Mouse (Mus musculus) embryonic fibroblast, embryonic 13.5 days (primary cell): Measurements from ENCODE around the gene Gm21760. TPM values are rescaled to one million over a fixed set of nuclear protein-coding genes. Genes with fewer than 3 reads are reported as not detected.
"Not testable (repeated sequence)": the region's sequence is repeated elsewhere in the genome, so short reads cannot be mapped to it uniquely, and the experiment has no call there.

ENCODE experiments used
- H3K27ac ChIP-seq: 2 replicates; pipeline ENCODE4 v1.5.1; 2012; ENCODE audit warnings: low read length, control low read depth, inconsistent platforms; ENCODE audit not compliant: insufficient read depth
- H3K4me1 ChIP-seq: 2 replicates; pipeline ENCODE4 v1.6.1; 2011; ENCODE audit warnings: low read length; ENCODE audit not compliant: control insufficient read depth, insufficient read depth
- H3K4me3 ChIP-seq: 2 replicates; pipeline ENCODE4 v1.5.1; 2011; ENCODE audit warnings: mild to moderate bottlenecking, control low read depth, low read length; ENCODE audit not compliant: insufficient read depth
- polyA plus RNA-seq: library from polyadenylated mRNA; stranded (reverse); fragments of >200 nt; gene quantifications from 2 replicates; pipeline ENCODE4 v1.2.4, GENCODE M21; 2011; ENCODE audit warnings: low read depth; ENCODE audit not compliant: missing spikeins, insufficient read length

The Gm21760 gene
- polyA plus RNA-seq, result not detected in 2 replicates

DNA sequence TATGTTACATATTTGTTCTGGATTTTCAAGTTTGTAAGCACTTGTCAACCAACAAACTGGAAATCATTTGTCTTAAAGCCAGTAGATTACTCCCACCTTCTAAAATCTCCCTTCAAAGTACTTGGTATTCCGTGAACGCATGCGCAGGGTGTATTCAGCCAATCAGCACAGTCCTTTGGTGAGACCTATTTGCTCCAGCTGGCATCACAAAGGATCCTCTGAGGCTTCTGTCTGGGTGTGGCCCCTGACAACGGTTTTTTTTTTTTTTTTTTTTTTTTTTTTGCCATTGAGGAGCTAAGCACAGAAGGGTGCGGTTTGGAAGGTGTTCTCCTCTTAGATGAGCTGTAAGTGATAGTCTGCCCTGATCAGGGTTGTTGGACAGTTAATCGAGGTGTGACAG is at the start of gene Gm21760:
Gene Gm21760 (plus strand): TSS at position 301 of the 400 bp plus-strand sequence.
- not testable (repeated sequence) for H3K27ac ChIP-seq, H3K4me3 ChIP-seq

More for the DNA sequence above, at the start of gene Gm21760:
- H3K4me1 ChIP-seq, result not testable (repeated sequence)
